Mouse (Mus musculus) forebrain, embryonic 12.5 days (tissue): Measurements from ENCODE around the gene Fbxo3. TPM values are rescaled to one million over a fixed set of nuclear protein-coding genes. Genes with fewer than 3 reads are reported as not detected.
"Not testable (repeated sequence)": the region's sequence is repeated elsewhere in the genome, so short reads cannot be mapped to it uniquely, and the experiment has no call there.

ENCODE experiments used
- ATAC-seq: fragments of 200-750 bp; cut with Nextera tagmentation; 2 replicates; pipeline ENCODE4 v1.8.0; 2017; ENCODE audit warnings: moderate TSS enrichment; ENCODE audit not compliant: low FRiP score
- H3K27ac ChIP-seq: fragments of 300-500 bp; sonication (generic); 2 replicates; pipeline ENCODE4 v1.5.1; 2016; ENCODE audit warnings: mild to moderate bottlenecking
- H3K27me3 ChIP-seq: fragments of 300-500 bp; sonication (generic); 2 replicates; pipeline ENCODE4 v1.6.1; 2016; ENCODE audit warnings: mild to moderate bottlenecking
- H3K36me3 ChIP-seq: fragments of 300-500 bp; sonication (generic); replicated peaks from 2 replicates; pipeline ENCODE4 v1.6.1; 2016; ENCODE audit warnings: mild to moderate bottlenecking
- H3K4me1 ChIP-seq: fragments of 300-500 bp; sonication (generic); 2 replicates; pipeline ENCODE4 v1.6.1; 2016
- H3K4me2 ChIP-seq: fragments of 300-500 bp; sonication (generic); 2 replicates; pipeline ENCODE4 v1.6.1; 2016; ENCODE audit warnings: mild to moderate bottlenecking, moderate library complexity
- H3K4me3 ChIP-seq: fragments of 300-500 bp; sonication (generic); replicated peaks from 2 replicates; pipeline ENCODE4 v1.5.1; 2016; ENCODE audit warnings: mild to moderate bottlenecking
- H3K9ac ChIP-seq: fragments of 300-500 bp; sonication (generic); 2 replicates; pipeline ENCODE4 v1.6.1; 2016; ENCODE audit warnings: mild to moderate bottlenecking
- H3K9me3 ChIP-seq: fragments of 300-500 bp; sonication (generic); 2 replicates; pipeline ENCODE4 v1.6.1; 2016
- WGBS: fragments of 180-500 bp; shearing (Covaris S2); methylation state at CpG from one replicate; pipeline ENCODE4 v1.1.7; 2016; 5-methylcytosine and 5-hydroxymethylcytosine counted together
- polyA plus RNA-seq: library from polyadenylated mRNA; unstranded; fragments of >200 nt; fragmentation: Nextera tagmentation; extraction: Ambion mirVana; gene quantifications from 2 replicates; pipeline ENCODE4 v1.2.1, GENCODE M21; 2016

Gene Fbxo3
- polyA plus RNA-seq, 1 experiment from 2014 or later = 56.3 TPM

DNA sequence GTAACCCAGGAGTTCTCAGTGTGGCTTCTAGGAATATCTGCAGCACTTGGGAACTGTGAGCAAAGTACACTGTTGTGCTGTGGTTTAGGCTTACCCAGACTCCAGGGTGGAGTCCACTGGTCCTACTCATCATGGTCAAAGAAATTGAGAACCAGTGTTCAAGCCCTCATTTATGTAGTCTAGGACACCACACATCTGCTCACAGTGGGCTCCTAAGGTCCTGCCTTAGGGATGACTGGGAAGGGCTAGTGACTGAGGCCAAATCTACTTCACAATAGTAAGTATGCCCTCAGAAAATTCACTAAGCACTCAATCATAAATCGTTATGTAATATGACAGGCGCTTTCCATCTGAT is 71.7 kb downstream of the Fbxo3 start:
- no peaks in the 10 kb centered on the region for H3K36me3 ChIP-seq
- no peak for ATAC-seq
- 96% methylated on average over 2 of the region's 2 CpGs for WGBS

DNA sequence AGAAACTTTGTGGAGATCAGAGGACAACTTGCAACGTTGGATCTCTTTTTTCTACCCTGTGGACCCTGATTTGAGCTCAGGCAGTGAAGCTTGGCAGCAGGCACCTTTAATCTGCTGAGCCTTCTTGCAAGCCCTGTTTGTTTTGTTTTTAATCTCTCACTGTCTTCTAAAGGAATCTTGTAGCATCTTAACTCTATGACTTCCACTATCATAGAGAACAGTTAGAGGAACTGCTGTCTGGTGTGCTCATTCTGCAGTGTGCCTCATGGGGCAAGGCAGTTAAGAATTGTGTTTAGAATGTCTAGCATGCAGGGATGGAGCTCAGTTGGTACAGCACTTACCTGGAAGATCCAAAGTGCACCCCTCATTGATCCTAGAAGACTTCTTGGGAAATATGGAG is 72.4 kb downstream of the Fbxo3 start:
- H3K27me3 ChIP-seq = 0 out of 2 replicates have a peak, but pooled peaks cover 3% of the 10 kb centered on the region
- no peaks in the 10 kb centered on the region for H3K36me3 ChIP-seq
- no peak overlapping the region for H3K4me3 ChIP-seq
- H3K9ac ChIP-seq = no peak overlapping the region
- no peak overlapping the region for H3K4me2 ChIP-seq
- WGBS = 18% methylated on average over 1 of the region's 1 CpGs
- H3K27ac ChIP-seq = no peak overlapping the region
- no peaks in the 10 kb centered on the region for H3K9me3 ChIP-seq
- ATAC-seq = no peak
- peaks cover 14% of the 10 kb centered on the region for H3K4me1 ChIP-seq

More for the DNA sequence above, 71.7 kb downstream of the Fbxo3 start:
- Histone ChIP-seq H3K27me3 (0 out of 2 replicates have a peak, but pooled peaks cover 3% of the 10 kb centered on the region), H3K27ac (no peak overlapping the region), H3K4me1 (peaks cover 14% of the 10 kb centered on the region), H3K9ac (no peak overlapping the region), H3K9me3 (no peaks in the 10 kb centered on the region), H3K4me2 (no peak overlapping the region), H3K4me3 (no peak overlapping the region)

DNA sequence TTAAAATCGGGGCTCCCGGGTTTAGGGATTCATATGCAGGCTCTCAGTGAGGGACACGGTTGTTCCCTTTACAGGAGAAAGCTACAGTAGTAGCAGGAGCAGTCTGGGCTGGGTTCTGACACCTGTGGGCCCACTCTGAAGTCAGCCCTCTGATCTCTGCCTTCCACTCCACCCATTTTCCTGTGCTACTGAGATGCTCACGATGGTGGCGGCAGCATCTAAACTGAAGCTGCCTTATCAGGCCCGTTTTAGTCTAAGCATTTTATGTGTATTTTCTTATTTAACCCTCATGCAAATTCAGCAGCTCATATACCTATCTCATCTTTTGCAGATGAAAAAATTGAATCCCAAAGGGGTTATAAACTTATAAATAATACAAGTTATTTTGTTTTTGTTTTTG is 77.3 kb downstream of the Fbxo3 start:
- Histone ChIP-seq H3K36me3 (no peaks in the 10 kb centered on the region), H3K27ac (no peak overlapping the region), H3K9ac (no peak overlapping the region), H3K27me3 (0 out of 2 replicates have a peak, but pooled peaks cover 3% of the 10 kb centered on the region), H3K9me3 (no peaks in the 10 kb centered on the region), H3K4me3 (no peak overlapping the region), H3K4me2 (no peak overlapping the region), H3K4me1 (no peaks in the 10 kb centered on the region)
- WGBS = 91% methylated on average over 6 of the region's 6 CpGs
- no peak for ATAC-seq

DNA sequence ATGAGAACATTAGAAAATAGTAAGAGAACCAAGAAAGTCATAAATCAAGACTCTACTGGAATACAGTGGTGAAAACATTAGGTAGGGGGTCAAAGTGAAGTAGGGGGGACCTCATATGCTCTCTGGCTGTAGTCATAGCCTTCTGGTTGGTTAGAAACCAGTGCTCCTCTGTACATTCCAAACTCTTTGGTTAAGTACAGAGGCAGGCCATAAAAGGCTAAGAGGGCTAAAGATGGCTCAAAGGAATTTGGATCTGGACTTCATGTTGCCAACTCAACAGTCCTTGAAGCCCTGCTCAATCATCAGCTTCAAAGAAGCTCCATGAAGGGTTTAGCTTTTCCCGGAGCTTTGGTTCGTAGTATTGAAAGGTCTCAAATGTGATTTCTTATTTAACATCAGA is 81.5 kb downstream of the Fbxo3 start:
- H3K27me3 ChIP-seq, H3K4me3 ChIP-seq, H3K9me3 ChIP-seq, H3K4me2 ChIP-seq, H3K4me1 ChIP-seq, H3K27ac ChIP-seq, H3K36me3 ChIP-seq, ATAC-seq, H3K9ac ChIP-seq: not testable (repeated sequence)
- WGBS = 93% methylated on average over 2 of the region's 2 CpGs

DNA sequence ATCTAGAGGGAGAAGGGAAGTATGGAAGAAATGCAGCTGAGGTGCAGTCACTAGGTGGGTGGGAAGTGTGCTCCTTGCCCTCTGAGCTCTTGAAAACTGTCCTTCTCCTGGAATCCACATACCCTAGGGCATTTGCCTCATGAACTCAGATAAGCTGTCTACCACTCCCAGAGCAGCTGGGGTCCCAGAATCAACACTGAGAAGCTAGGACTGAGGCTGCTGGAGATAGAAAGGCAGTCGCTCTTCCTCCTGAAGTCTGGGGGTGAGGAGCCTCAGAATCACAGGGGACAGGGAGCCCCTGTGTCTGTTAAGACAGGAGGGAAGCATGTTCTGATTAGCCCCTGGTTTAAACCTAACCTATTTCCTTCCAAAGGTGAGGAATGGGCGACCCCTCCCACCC is 82.0 kb downstream of the Fbxo3 start:
- no peak for ATAC-seq
- no peak overlapping the region for H3K9ac ChIP-seq
- no peaks in the 10 kb centered on the region for H3K4me1 ChIP-seq
- H3K27ac ChIP-seq = no peak overlapping the region
- no peaks in the 10 kb centered on the region for H3K27me3 ChIP-seq
- H3K36me3 ChIP-seq = no peaks in the 10 kb centered on the region
- WGBS = 72% methylated on average over 2 of the region's 2 CpGs
- H3K4me2 ChIP-seq = no peak overlapping the region
- H3K4me3 ChIP-seq = no peak overlapping the region
- no peaks in the 10 kb centered on the region for H3K9me3 ChIP-seq

DNA sequence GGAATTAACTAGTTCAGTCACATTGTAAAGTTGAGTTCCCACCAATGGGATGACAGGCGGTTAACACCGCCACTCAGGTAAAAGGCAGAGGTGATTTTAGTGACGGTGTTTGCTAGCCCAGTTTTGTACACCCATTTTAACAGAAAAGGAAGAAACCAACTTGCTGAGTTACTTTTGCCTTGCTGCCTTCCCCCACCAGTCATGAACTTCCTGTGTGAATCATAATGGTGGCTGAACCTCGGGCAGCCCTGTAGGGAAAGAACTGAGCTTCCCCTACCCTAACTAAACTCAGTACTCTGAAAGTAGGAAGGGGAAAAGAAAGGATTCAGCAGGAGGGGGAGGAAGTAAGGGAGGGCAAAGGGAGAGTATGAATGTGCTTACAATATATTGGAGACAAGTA is 82.5 kb downstream of the Fbxo3 start:
- no peaks in the 10 kb centered on the region for H3K4me1 ChIP-seq
- no peak overlapping the region for H3K4me2 ChIP-seq
- 89% methylated on average over 4 of the region's 4 CpGs for WGBS
- H3K4me3 ChIP-seq = no peak overlapping the region
- H3K9me3 ChIP-seq = no peaks in the 10 kb centered on the region
- no peaks in the 10 kb centered on the region for H3K36me3 ChIP-seq
- no peak overlapping the region for H3K9ac ChIP-seq
- ATAC-seq = no peak
- no peaks in the 10 kb centered on the region for H3K27me3 ChIP-seq
- H3K27ac ChIP-seq = no peak overlapping the region

DNA sequence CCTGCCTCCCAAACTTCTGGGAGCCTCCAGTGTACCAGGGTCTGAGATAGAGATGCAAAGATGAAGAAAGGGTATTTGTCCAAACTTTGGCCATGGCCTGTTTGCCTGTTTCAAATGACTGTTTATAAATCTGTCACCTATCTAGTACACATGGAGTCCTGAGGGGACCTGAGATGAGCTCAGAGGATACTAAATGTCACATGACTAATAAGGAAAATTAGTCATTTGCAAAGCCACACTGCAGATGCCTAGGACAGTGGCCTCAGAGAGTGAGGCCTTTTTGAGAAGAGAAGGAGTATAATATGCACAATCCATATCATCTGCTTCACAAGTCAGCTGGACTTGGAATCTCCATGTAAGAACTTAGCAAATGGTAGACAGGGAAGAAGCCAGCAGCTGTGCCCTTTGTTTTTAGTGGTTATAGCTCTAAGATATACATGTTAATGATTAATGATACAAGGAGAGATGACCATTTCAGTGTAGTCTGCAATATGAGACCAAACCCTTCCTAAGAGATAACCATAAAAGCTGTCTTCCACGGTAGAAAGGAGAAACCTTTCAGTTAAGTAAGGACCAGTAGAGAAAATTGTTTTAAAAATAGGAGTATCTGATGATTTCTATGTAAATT is 83.8 kb downstream of the Fbxo3 start:
- H3K9ac ChIP-seq, H3K27me3 ChIP-seq, H3K9me3 ChIP-seq, H3K27ac ChIP-seq, H3K4me3 ChIP-seq, ATAC-seq, H3K4me1 ChIP-seq, H3K36me3 ChIP-seq, H3K4me2 ChIP-seq: not testable (repeated sequence)
- 80% methylated on average over 1 of the region's 1 CpGs for WGBS

Other genes with a start within 250 kb of the Fbxo3 start
- 584 and 628 TPM in 2 replicates for gene Caprin1, start 230.1 kb upstream of the Fbxo3 start, polyA plus RNA-seq
- gene Lmo2, start 69.7 kb upstream of the Fbxo3 start, polyA plus RNA-seq = 29.1 and 39.5 TPM in 2 replicates
- 2.4 and 2.7 TPM in 2 replicates for gene 4931422A03Rik, start 640 bp downstream of the Fbxo3 start, polyA plus RNA-seq
- not detected in 2 replicates for gene Gm10912, start 38.1 kb downstream of the Fbxo3 start, polyA plus RNA-seq
- gene Gm10799, start 40.8 kb downstream of the Fbxo3 start, polyA plus RNA-seq = not detected in 2 replicates
- 1.8 and 2.6 TPM in 2 replicates for gene Cd59b, start 42.1 kb downstream of the Fbxo3 start, polyA plus RNA-seq
- 14.3 and 16.6 TPM in 2 replicates for gene Cd59a, start 68.1 kb downstream of the Fbxo3 start, polyA plus RNA-seq
- not detected in 2 replicates for gene A930018P22Rik, start 95.0 kb downstream of the Fbxo3 start, polyA plus RNA-seq